Mouse (Mus musculus) testis, adult 2 months (tissue): ENCODE data around the gene Repin1.

Experiments
- CTCF ChIP-seq: fragments of 200-500 bp; IDR thresholded peaks from 2 replicates; pipeline ENCODE4 v1.5.1; 2012; ENCODE audit warnings: low read depth, mild to moderate bottlenecking, inconsistent platforms, low read length, moderate library complexity; ENCODE audit not compliant: control insufficient read depth, insufficient read depth, insufficient replicate concordance
- POLR2A ChIP-seq: fragments of 200-500 bp; IDR thresholded peaks from 2 replicates; pipeline ENCODE4 v1.6.1; 2012; ENCODE audit warnings: low read depth, mild to moderate bottlenecking, inconsistent platforms, low read length, moderate library complexity; ENCODE audit not compliant: control insufficient read depth

- TF ChIP-seq CTCF (peak; percentile 71; the same call in 1 of the 2 replicates), POLR2A (no peak)
These were observed 52.1 kb downstream of the Repin1 start for GRCm38 (mm10) chr6:48645660-48646308.
